Mouse (Mus musculus): ENCODE results near the gene Slc37a1. TPM values are rescaled to one million over a fixed set of nuclear protein-coding genes. Genes with fewer than 3 reads are reported as not detected.

Slc37a1 gene
- 14.9 and 18.8 TPM in 2 replicates for polyA plus RNA-seq (2012; rRNA removed)

DNA sequence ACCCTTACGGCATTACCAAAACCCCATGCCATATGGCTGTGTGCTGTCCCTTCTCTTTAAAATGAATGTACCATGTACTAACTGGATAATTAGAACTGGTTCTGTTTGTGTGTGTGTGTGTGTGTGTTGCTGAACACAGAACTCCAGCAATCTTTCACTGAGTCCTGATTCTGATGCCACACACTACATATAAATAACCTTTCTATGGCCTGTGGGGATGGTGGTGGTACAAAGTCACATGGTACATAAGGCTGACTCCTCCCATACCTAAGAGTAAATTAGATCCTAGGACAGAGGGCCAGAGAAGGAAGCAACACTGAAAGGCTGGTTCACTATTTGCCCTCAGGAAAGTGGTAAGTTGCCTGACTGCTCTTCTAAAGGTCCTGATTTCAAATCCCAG is at the start of gene Slc37a1:
Gene Slc37a1, plus strand, starts transcription at position 301 of the 400 bp plus-strand sequence.

DNA sequence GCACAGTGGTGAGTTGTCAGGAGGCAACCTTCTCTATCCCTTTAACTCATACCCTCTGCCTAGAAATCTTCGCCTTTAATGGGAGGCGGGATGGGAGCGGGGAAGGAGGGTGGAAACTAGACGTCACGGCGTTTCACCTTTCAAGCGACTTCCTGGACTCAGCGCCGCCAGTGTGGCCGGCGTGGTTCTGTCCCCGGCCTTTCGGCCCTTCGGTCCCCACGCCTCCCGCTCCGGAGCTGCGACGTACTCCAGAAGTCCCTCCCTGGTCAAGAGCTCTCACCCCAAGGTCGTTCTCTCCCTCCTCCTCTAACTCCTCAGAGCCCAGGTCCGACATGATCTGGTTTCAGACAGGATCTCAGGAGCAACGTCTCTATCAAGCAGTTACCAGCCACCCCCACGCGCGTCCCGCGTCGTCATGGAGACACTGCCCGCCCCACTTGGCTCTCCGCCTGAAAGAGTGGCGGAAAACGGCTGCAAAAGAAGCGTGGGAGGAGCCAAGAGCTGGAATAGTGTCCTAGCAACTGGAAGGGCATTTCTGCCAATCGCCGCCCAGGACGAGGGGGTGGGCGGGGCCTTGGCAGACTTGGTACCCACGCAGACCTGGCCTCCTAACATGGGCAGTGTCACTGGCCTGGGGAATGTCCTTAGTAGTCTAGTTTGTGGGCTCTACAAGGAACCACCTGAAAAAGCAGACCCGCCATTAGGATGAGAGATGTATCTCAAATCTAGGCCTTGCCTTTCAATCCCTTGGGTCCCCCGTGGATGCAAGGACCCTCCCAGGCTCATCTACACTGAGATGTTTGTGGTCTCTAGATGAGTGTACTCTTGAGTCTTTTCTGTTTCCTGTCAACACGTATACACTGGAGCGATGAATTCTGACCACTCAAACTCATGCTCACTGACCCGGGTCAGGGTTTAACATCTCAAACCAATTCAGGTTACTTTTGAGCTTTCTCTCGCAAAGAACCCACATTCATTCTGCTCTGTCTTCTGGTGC is 9.4 kb upstream of the Slc37a1 start, which contains the start of gene Rsph1:
Gene Rsph1, minus strand, starts transcription at position 462 of the 997 bp plus-strand sequence.

DNA sequence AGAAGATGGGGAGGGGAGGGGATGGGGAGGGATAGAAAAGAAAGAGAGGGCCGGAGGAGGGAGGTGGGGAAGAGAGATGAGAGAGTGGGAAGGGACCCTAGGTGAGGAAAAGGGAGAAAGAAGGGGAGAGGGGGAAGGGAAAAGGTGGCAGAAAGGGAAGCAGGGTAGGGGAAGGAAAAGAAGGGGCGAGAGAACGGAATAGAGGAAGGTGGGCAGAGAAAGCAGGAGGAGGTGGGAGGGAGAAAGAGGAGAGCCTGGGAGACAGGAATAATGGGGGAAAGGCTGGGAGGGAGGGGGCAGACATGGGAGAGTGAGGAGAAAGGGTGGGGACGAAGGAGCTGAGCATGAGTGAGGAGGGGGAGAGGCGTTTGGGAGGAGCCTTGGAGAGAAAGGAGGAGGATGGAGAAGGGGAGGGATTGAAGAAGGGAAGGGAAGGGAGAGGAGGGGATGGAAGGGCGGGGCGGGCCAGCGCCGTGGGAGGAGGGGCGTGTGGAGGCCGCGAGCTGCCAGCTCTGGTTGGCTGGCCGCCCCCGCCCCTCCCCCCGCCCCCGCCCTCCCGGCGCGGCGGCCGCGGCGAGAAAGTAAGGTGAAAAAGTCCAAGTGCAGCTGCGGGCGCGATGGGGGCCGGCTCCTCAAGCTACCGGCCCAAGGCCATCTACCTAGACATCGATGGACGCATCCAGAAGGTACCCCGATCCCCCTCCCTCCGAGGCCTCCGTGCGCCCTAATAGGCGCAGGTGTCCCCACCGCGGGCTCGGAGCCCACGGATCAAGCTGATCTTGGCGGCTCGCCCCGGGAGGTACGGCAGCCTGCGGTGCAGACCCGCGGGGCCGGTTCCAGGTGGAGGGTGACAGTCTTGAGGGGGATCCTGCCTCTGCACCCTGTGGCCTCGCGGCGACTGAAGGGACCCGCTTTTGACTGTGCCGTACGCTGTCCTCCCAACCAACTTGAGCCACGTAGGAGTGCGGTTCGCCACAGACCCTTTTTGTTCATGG is 99.4 kb downstream of the Slc37a1 start, which contains the start of gene Pde9a:
Gene Pde9a, plus strand, starts transcription at position 540 of the 995 bp plus-strand sequence.

Other genes with a start within 250 kb of the Slc37a1 start
- gene Abcg1, start 229.1 kb upstream of the Slc37a1 start, polyA plus RNA-seq (2012; rRNA removed) = 6.8 and 7.3 TPM in 2 replicates
- gene Tff3, start 157.1 kb upstream of the Slc37a1 start, polyA plus RNA-seq (2012; rRNA removed) = 0.96 and 1.2 TPM in 2 replicates
- gene Tff2, start 142.5 kb upstream of the Slc37a1 start, polyA plus RNA-seq (2012; rRNA removed) = not detected in 2 replicates
- gene Tff1, start 121.5 kb upstream of the Slc37a1 start, polyA plus RNA-seq (2012; rRNA removed) = not detected in 2 replicates
- 0.08 TPM in 1 of 2 replicates, not detected in the other for gene Tmprss3, start 87.8 kb upstream of the Slc37a1 start, polyA plus RNA-seq (2012; rRNA removed)
- 0.01 and 0.02 TPM in 2 replicates for gene Ubash3a, start 78.9 kb upstream of the Slc37a1 start, polyA plus RNA-seq (2012; rRNA removed)
- gene Rsph1, start 9.4 kb upstream of the Slc37a1 start, polyA plus RNA-seq (2012; rRNA removed) = 2.0 and 2.2 TPM in 2 replicates
- 66.2 and 84.0 TPM in 2 replicates for gene Pde9a, start 99.4 kb downstream of the Slc37a1 start, polyA plus RNA-seq (2012; rRNA removed)
- 43.9 and 46.3 TPM in 2 replicates for gene Wdr4, start 233.2 kb downstream of the Slc37a1 start, polyA plus RNA-seq (2012; rRNA removed)
- gene Ndufv3, start 233.3 kb downstream of the Slc37a1 start, polyA plus RNA-seq (2012; rRNA removed) = 148 and 173 TPM in 2 replicates